ENCODE assay signal across 21 mouse cellular contexts in the genomic region with DNA sequence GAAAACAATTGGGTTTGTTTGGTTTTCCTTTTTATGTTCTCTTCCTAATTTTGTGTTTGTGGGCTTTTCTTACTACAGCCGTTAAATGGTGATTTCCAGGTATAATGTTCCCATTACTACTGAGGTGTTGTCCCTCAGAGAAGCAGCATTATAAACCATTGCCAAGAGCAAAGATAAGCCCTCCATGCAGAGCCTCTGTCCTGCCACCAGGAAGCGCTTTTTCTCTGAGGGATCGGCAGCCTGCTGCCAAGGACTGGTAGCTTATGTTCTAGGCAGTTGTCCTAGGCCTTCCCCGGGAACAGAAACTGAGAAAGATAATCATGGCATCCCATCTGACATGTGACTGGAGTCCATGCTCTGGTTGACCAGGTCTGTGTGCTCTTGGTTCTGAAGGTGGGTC. TPM values are rescaled to one million over a fixed set of nuclear protein-coding genes. Genes with fewer than 3 reads are reported as not detected.
A peak's percentile ranks its signal among the peaks of the same experiment; 100 is the strongest.
DNase-seq lines count a peak whose midpoint lies in the region; ATAC-seq and TF ChIP-seq lines count a peak whose summit lies in the region.
"Had no signal": no experiment of that assay in that cellular context is flagged by ENCODE, and none has a peak within 500 bp of the region (broad histone marks: within the 10 kb centered on the region; RNA-seq: fewer than 3 reads in every experiment).

No protein-coding gene starts in this region.

- 73% methylated on average over 4 of the region's 4 CpGs for WGBS in heart, adult 2 months
- 96% methylated on average over 4 of the region's 4 CpGs for WGBS in midbrain, embryonic 13.5 days
- 91% methylated on average over 4 of the region's 4 CpGs for WGBS in midbrain, postnatal 0 days
- WGBS in hindbrain, embryonic 12.5 days: 93% methylated on average over 4 of the region's 4 CpGs
- WGBS in neural tube, embryonic 15.5 days: 83% methylated on average over 4 of the region's 4 CpGs
- WGBS in kidney, embryonic 14.5 days: 96% methylated on average over 4 of the region's 4 CpGs

- H3K4me2 ChIP-seq in midbrain, embryonic 13.5 days (replicated peaks): no peak overlapping the region
- no peak overlapping the region for H3K4me2 ChIP-seq in midbrain, postnatal 0 days (ENCODE audit: low read depth, low read length, poor library complexity, severe bottlenecking)
- H3K4me2 ChIP-seq in hindbrain, embryonic 12.5 days (replicated peaks): no peak overlapping the region
- no peak overlapping the region for H3K4me2 ChIP-seq in neural tube, embryonic 15.5 days
- H3K4me2 ChIP-seq in kidney, embryonic 14.5 days (replicated peaks; ENCODE audit: low read depth, low read length): no peak overlapping the region
- H3K4me2 ChIP-seq: liver, embryonic 11.5 days; lung, embryonic 15.5 days; stomach, embryonic 15.5 days had no signal

- no peak for TF ChIP-seq EP300 in heart, adult 2 months (IDR thresholded peaks at IDR 0.05; ENCODE audit: insufficient read depth, low read depth, low read length)

- H3K4me3 ChIP-seq in heart, adult 2 months: no peak overlapping the region
- H3K4me3 ChIP-seq in midbrain, embryonic 13.5 days (replicated peaks): no peak overlapping the region
- H3K4me3 ChIP-seq in midbrain, postnatal 0 days (ENCODE audit: low read depth, low read length): no peak overlapping the region
- no peak overlapping the region for H3K4me3 ChIP-seq in hindbrain, embryonic 12.5 days
- no peak overlapping the region for H3K4me3 ChIP-seq in neural tube, embryonic 15.5 days (replicated peaks)
- H3K4me3 ChIP-seq in kidney, embryonic 14.5 days (ENCODE audit: low read length): no peak overlapping the region
- H3K4me3 ChIP-seq: lung, embryonic 15.5 days; stomach, embryonic 15.5 days had no signal

- no peaks in the 10 kb centered on the region for H3K4me1 ChIP-seq in heart, adult 2 months (ENCODE audit: control insufficient read depth, insufficient read depth, low read length)
- H3K4me1 ChIP-seq in midbrain, embryonic 13.5 days (replicated peaks): peaks cover 37% of the 10 kb centered on the region
- peaks cover 8% of the 10 kb centered on the region; the same call in 1 of the 2 replicates for H3K4me1 ChIP-seq in midbrain, postnatal 0 days (ENCODE audit: insufficient read depth, low read length)
- peaks cover 37% of the 10 kb centered on the region for H3K4me1 ChIP-seq in hindbrain, embryonic 12.5 days
- H3K4me1 ChIP-seq in neural tube, embryonic 15.5 days: peaks cover 20% of the 10 kb centered on the region
- H3K4me1 ChIP-seq in kidney, embryonic 14.5 days (ENCODE audit: control insufficient read depth, insufficient read depth, low read length): 0 out of 2 replicates have a peak, but pooled peaks cover 3% of the 10 kb centered on the region
- H3K4me1 ChIP-seq: lung, embryonic 15.5 days had no signal

- no peak overlapping the region for H3K27ac ChIP-seq in heart, adult 2 months
- H3K27ac ChIP-seq in midbrain, embryonic 13.5 days: peak overlapping the region; percentile 86
- H3K27ac ChIP-seq in midbrain, postnatal 0 days (ENCODE audit: low read depth, low read length): no peak overlapping the region
- H3K27ac ChIP-seq in hindbrain, embryonic 12.5 days: peak overlapping the region; percentile 88; the same call in 1 of the 2 replicates
- peak overlapping the region; percentile 76; the same call in 1 of the 2 replicates for H3K27ac ChIP-seq in neural tube, embryonic 15.5 days (replicated peaks)
- H3K27ac ChIP-seq in kidney, embryonic 14.5 days (ENCODE audit: low read depth, low read length): no peak overlapping the region
- H3K27ac ChIP-seq: lung, embryonic 15.5 days; stomach, embryonic 15.5 days had no signal

- no peak for TF ChIP-seq POLR2A in heart, adult 2 months (IDR thresholded peaks at IDR 0.05; ENCODE audit: insufficient read depth, low read depth, low read length)

- H3K27me3 ChIP-seq in heart, adult 2 months (ENCODE audit: control insufficient read depth, insufficient read depth, low read length): no peaks in the 10 kb centered on the region
- no peaks in the 10 kb centered on the region for H3K27me3 ChIP-seq in midbrain, embryonic 13.5 days
- H3K27me3 ChIP-seq in midbrain, postnatal 0 days (ENCODE audit: insufficient read depth, low read length): no peaks in the 10 kb centered on the region
- no peaks in the 10 kb centered on the region for H3K27me3 ChIP-seq in hindbrain, embryonic 12.5 days
- H3K27me3 ChIP-seq in neural tube, embryonic 15.5 days (replicated peaks): no peaks in the 10 kb centered on the region
- no peaks in the 10 kb centered on the region for H3K27me3 ChIP-seq in kidney, embryonic 14.5 days (ENCODE audit: control insufficient read depth, insufficient read depth, low read length)
- H3K27me3 ChIP-seq: lung, embryonic 15.5 days; stomach, embryonic 15.5 days had no signal

- TF ChIP-seq CTCF in heart, adult 2 months (IDR thresholded peaks at IDR 0.05): peak; percentile 54
- no peak; the same call in 1 of the 2 replicates for TF ChIP-seq CTCF in midbrain, postnatal 0 days (IDR thresholded peaks at IDR 0.05)

- DNase-seq in heart, adult 2 months: no peak
- DNase-seq in heart, postnatal 14 days: no peak
- no peak for DNase-seq in midbrain, postnatal 0 days (ENCODE audit: low spot score)
- DNase-seq in spleen, adult 18-20 months: no peak
- DNase-seq: adrenal gland, adult 2 months; B cell, adult 2 months; cerebellum, adult 11 months; cerebellum, postnatal 25 days; kidney, adult 11 months; kidney, postnatal 25 days; left cerebral cortex, postnatal 4 days; thymus, postnatal 36 days had no signal

- intact Hi-C loops in heart, adult 2 months (cut with DNase I): loop anchor here (5.0 kb wide), 1 partner anchor 217 kb away; no protein-coding TSS in a partner anchor
- intact Hi-C loops in heart, postnatal 14 days (cut with DNase I): no loop called here

- ATAC-seq in midbrain, embryonic 13.5 days: no peak
- no peak for ATAC-seq in midbrain, postnatal 0 days (ENCODE audit: low FRiP score)
- no peak for ATAC-seq in hindbrain, embryonic 12.5 days (ENCODE audit: low FRiP score)
- no peak for ATAC-seq in neural tube, embryonic 15.5 days (ENCODE audit: low FRiP score)
- no peak for ATAC-seq in kidney, embryonic 14.5 days (ENCODE audit: low FRiP score, low TSS enrichment)

- H3K79me2 ChIP-seq in heart, adult 2 months (replicated peaks; ENCODE audit: control insufficient read depth, insufficient read depth, low read length): no peaks in the 10 kb centered on the region

- no peaks in the 10 kb centered on the region for H3K36me3 ChIP-seq in heart, adult 2 months (ENCODE audit: control insufficient read depth, insufficient read depth, low read length)
- H3K36me3 ChIP-seq in midbrain, embryonic 13.5 days: peaks cover 77% of the 10 kb centered on the region
- H3K36me3 ChIP-seq in midbrain, postnatal 0 days (ENCODE audit: insufficient read depth, low read length): peaks cover 50% of the 10 kb centered on the region
- peaks cover 48% of the 10 kb centered on the region for H3K36me3 ChIP-seq in hindbrain, embryonic 12.5 days
- H3K36me3 ChIP-seq in neural tube, embryonic 15.5 days: peaks cover 51% of the 10 kb centered on the region
- peaks cover 67% of the 10 kb centered on the region for H3K36me3 ChIP-seq in kidney, embryonic 14.5 days (ENCODE audit: control insufficient read depth, insufficient read depth, low read length)

- no peaks in the 10 kb centered on the region for H3K9me3 ChIP-seq in midbrain, embryonic 13.5 days
- H3K9me3 ChIP-seq in midbrain, postnatal 0 days (ENCODE audit: low read length): no peaks in the 10 kb centered on the region
- no peaks in the 10 kb centered on the region for H3K9me3 ChIP-seq in hindbrain, embryonic 12.5 days (replicated peaks)
- no peaks in the 10 kb centered on the region for H3K9me3 ChIP-seq in neural tube, embryonic 15.5 days (replicated peaks)
- H3K9me3 ChIP-seq in kidney, embryonic 14.5 days (ENCODE audit: control insufficient read depth, low read length): no peaks in the 10 kb centered on the region
- H3K9me3 ChIP-seq: lung, embryonic 15.5 days; stomach, embryonic 15.5 days had no signal

- no peak overlapping the region for H3K9ac ChIP-seq in heart, adult 2 months (ENCODE audit: low read depth, low read length)
- H3K9ac ChIP-seq in midbrain, embryonic 13.5 days (replicated peaks): no peak overlapping the region
- no peak overlapping the region for H3K9ac ChIP-seq in midbrain, postnatal 0 days (replicated peaks; ENCODE audit: low read length, poor library complexity, severe bottlenecking)
- no peak overlapping the region for H3K9ac ChIP-seq in hindbrain, embryonic 12.5 days
- H3K9ac ChIP-seq in neural tube, embryonic 15.5 days (replicated peaks): no peak overlapping the region
- H3K9ac ChIP-seq in kidney, embryonic 14.5 days (ENCODE audit: low read depth, low read length): no peak overlapping the region
- H3K9ac ChIP-seq: lung, embryonic 15.5 days; stomach, embryonic 15.5 days had no signal

RNA-seq across cellular contexts. Expression of a gene that starts 24.7 kb away (rescaled TPM):
- total RNA-seq in heart, adult 2 months (2021): not detected
- polyA plus RNA-seq in heart, adult 2 months (2012; rRNA removed): 0.18 and 0.20 TPM in 2 replicates
- total RNA-seq in heart, postnatal 14 days (2021): under 1 TPM in 1 of 2 experiments, not detected in 1; 0.12 TPM
- polyA plus RNA-seq in midbrain, embryonic 13.5 days (2015; fragmentation: Nextera tagmentation; extraction: Ambion mirVana): not detected in 2 replicates
- not detected in 2 replicates for total RNA-seq in midbrain, postnatal 0 days (2014; rRNA removed)
- 0.29 and 0.32 TPM in 2 replicates for polyA plus RNA-seq in midbrain, postnatal 0 days (2015; fragmentation: Nextera tagmentation; extraction: Ambion mirVana)
- polyA plus RNA-seq in hindbrain, embryonic 12.5 days (2016; fragmentation: Nextera tagmentation; extraction: Ambion mirVana): not detected in 2 replicates
- polyA plus RNA-seq in neural tube, embryonic 15.5 days (2015; fragmentation: Nextera tagmentation; extraction: Ambion mirVana): 0.05 TPM in 1 of 2 replicates, not detected in the other
- polyA plus RNA-seq in kidney, embryonic 14.5 days (2014; fragmentation: Nextera tagmentation; extraction: Ambion mirVana): not detected in 2 replicates
- total RNA-seq: adrenal gland, adult 2 months; heart, adult 8-10 months had no signal
- polyA plus RNA-seq: adrenal gland, adult 2 months; embryonic facial prominence, embryonic 11.5 days; liver, embryonic 11.5 days; lung, embryonic 15.5 days had no signal

Comparison
In these comparisons a context has a peak if more than half of its experiments do, and no peak if none do; other contexts are left out.
1. H3K27ac ChIP-seq: peak in midbrain, embryonic 13.5 days (single experiment), hindbrain, embryonic 12.5 days (single experiment) and neural tube, embryonic 15.5 days (single experiment); none in heart, adult 2 months (single experiment), midbrain, postnatal 0 days (single experiment) and kidney, embryonic 14.5 days (single experiment).